Mouse (Mus musculus): ENCODE results near the gene Smpdl3a. TPM values are rescaled to one million over a fixed set of nuclear protein-coding genes. Genes with fewer than 3 reads are reported as not detected.

The Smpdl3a gene
- polyA plus RNA-seq, 1 experiment from 2014 or later = 43.8 TPM

DNA sequence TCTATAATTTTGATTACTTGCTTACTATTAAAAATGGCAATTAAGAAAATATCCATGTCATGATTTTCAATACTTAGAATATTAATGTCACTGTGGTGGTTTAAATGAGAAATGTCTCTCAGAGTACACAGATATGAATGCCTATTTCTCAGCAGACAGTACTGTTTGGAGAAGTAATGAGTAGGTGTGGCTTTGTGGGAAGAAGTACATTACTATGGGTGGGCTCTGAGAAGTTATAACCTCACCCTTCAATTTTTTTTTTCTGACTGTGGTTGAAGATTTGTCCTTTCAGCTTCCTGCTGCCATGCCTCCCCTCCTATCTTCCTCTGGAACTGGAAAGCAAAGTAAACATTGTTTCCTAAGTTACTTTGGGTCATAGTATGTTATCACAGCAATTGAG lies 41.8 kb downstream of the Smpdl3a start:
- H3K9me3 ChIP-seq (replicated peaks; ENCODE audit: control insufficient read depth, low read length) = no peaks in the 10 kb centered on the region
- no peak overlapping the region for H3K27ac ChIP-seq (ENCODE audit: low read length)
- H3K4me2 ChIP-seq (ENCODE audit: low read depth, low read length) = no peak overlapping the region
- H3K27me3 ChIP-seq (ENCODE audit: control insufficient read depth, insufficient read depth, low read length) = no peaks in the 10 kb centered on the region
- no peak for ATAC-seq (ENCODE audit: insufficient read depth, low FRiP score)
- H3K36me3 ChIP-seq (ENCODE audit: control insufficient read depth, insufficient read depth, low read length) = no peaks in the 10 kb centered on the region
- H3K9ac ChIP-seq (ENCODE audit: low read length) = no peak overlapping the region
- H3K4me3 ChIP-seq (replicated peaks; ENCODE audit: low read length) = no peak overlapping the region
- H3K4me1 ChIP-seq (ENCODE audit: control insufficient read depth, insufficient read depth, low read length) = no peaks in the 10 kb centered on the region

DNA sequence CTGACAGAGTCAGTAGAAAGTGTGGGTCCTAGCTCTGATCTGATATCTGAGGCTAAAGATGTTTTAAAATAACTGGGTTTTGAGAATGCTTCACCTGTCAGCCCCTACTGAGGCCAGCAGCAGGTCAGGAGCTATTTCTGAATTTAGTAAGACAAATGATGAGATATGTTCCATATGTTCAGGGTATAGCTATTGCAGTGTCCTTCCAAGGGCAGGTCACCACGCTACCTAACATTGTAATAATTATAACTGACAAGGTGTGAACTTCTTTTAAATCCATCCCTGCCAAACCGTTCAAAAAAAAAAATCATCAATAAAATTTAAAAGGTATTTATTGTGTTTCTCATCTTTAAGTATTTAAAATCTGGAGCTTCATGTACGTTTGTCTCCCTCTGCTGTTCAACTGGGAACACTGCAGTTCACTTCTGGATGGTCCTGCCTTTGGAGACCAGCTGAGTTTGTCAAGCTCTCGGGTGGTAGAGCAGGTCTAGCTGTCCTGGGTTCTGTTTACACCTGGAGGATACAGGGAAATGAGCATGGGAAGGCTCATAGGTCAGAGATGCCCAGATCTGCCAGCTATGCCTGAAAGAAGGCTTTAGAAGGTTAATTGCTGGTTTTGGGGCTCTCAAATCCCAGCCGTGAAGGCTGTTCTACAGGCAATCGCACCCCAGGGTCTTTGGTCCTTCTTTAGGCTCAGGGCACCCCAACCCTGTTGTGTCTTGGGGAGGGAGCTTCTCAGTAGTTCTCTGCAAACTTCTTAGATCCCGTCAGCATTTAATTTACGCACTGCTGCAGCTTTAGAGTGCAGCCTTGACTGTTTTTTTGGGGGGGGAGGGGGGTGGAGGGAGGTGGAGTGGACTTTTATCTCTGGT lies 47.7 kb downstream of the Smpdl3a start:
- Histone ChIP-seq H3K27me3 (ENCODE audit: control insufficient read depth, insufficient read depth, low read length) (no peaks in the 10 kb centered on the region), H3K4me2 (ENCODE audit: low read depth, low read length) (no peak overlapping the region), H3K36me3 (ENCODE audit: control insufficient read depth, insufficient read depth, low read length) (no peaks in the 10 kb centered on the region), H3K9me3 (replicated peaks; ENCODE audit: control insufficient read depth, low read length) (no peaks in the 10 kb centered on the region), H3K4me1 (ENCODE audit: control insufficient read depth, insufficient read depth, low read length) (no peaks in the 10 kb centered on the region), H3K27ac (ENCODE audit: low read length) (no peak overlapping the region), H3K4me3 (replicated peaks; ENCODE audit: low read length) (no peak overlapping the region), H3K9ac (ENCODE audit: low read length) (no peak overlapping the region)
- no peak for ATAC-seq (ENCODE audit: insufficient read depth, low FRiP score)
- WGBS = 33% methylated on average over 8 of the region's 8 CpGs

DNA sequence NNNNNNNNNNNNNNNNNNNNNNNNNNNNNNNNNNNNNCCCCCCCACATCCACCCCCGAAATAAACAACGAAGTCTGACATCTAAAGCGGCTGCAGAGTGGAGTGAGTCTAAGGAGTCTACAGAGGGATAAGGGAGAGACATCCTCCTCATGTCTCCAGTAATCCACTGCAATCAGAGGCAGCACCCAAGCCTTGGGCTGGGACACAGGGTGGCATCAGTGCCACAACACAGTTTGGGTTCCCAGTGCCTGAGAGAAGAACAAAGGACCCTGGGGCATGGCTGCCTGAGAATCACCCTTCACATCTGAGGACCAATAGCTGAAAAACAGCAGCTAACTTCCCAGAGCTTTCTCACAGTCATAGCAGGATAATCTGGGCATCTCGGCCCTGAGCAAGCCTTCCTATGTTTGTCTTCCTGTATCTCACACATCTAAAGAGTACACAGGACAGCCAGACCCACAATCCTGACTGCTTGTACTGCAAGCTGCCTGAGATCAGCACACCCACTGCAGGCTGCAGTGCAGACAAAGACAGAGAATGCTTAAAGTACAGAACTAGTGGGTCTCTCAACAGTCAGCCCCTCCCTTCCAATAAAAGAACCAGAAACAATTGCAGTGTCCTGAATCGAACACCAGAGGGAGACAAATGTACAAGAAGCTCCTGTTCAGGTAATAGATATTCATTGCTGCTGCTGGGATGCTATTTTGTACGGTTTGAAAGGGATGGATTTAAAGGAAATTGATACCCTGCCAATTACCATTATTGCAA lies 54.0 kb downstream of the Smpdl3a start:
- WGBS = 34% methylated on average over 4 of the region's 6 CpGs
- H3K36me3 ChIP-seq (ENCODE audit: control insufficient read depth, insufficient read depth, low read length) = no peaks in the 10 kb centered on the region
- no peak overlapping the region for H3K9ac ChIP-seq (ENCODE audit: low read length)
- no peak overlapping the region for H3K27ac ChIP-seq (ENCODE audit: low read length)
- no peak for ATAC-seq (ENCODE audit: insufficient read depth, low FRiP score)
- H3K4me1 ChIP-seq (ENCODE audit: control insufficient read depth, insufficient read depth, low read length) = no peaks in the 10 kb centered on the region
- no peak overlapping the region for H3K4me3 ChIP-seq (replicated peaks; ENCODE audit: low read length)
- no peaks in the 10 kb centered on the region for H3K9me3 ChIP-seq (replicated peaks; ENCODE audit: control insufficient read depth, low read length)
- H3K4me2 ChIP-seq (ENCODE audit: low read depth, low read length) = no peak overlapping the region
- H3K27me3 ChIP-seq (ENCODE audit: control insufficient read depth, insufficient read depth, low read length) = no peaks in the 10 kb centered on the region

Other genes with a start within 250 kb of the Smpdl3a start
- gene Pkib, start 162.4 kb upstream of the Smpdl3a start, polyA plus RNA-seq (2015; fragmentation: Nextera tagmentation; extraction: Ambion mirVana) = 2.3 and 3.6 TPM in 2 replicates
- gene Fabp7, start 9.5 kb upstream of the Smpdl3a start, polyA plus RNA-seq (2015; fragmentation: Nextera tagmentation; extraction: Ambion mirVana) = 50.6 and 52.9 TPM in 2 replicates